Mouse (Mus musculus) embryonic facial prominence, embryonic 11.5 days (tissue): ENCODE data around the gene Gm7029. TPM values are rescaled to one million over a fixed set of nuclear protein-coding genes. Genes with fewer than 3 reads are reported as not detected.
"Not testable (repeated sequence)": the region's sequence is repeated elsewhere in the genome, so short reads cannot be mapped to it uniquely, and the experiment has no call there.

Experiments
- ATAC-seq: fragments of 200-750 bp; cut with Nextera tagmentation; replicated peaks from 2 replicates; pipeline ENCODE4 v1.8.0; 2017; ENCODE audit warnings: low read depth; ENCODE audit not compliant: insufficient number of reproducible peaks, low FRiP score, low TSS enrichment
- DNase-seq: peaks from one replicate; pipeline ENCODE4 v3.0.0-alpha.2; 2015; ENCODE audit warnings: low spot score
- H3K27ac ChIP-seq: fragments of 300-500 bp; sonication (generic); replicated peaks from 2 replicates; pipeline ENCODE4 v1.5.1; 2014; ENCODE audit warnings: mild to moderate bottlenecking, low read depth, low read length, control low read depth
- H3K27me3 ChIP-seq: fragments of 300-500 bp; sonication (generic); 2 replicates; pipeline ENCODE4 v1.6.1; 2014; ENCODE audit warnings: mild to moderate bottlenecking, low read length, moderate library complexity, mixed read lengths; ENCODE audit not compliant: control insufficient read depth, insufficient read depth
- H3K36me3 ChIP-seq: fragments of 300-500 bp; sonication (generic); replicated peaks from 2 replicates; pipeline ENCODE4 v1.6.1; 2014; ENCODE audit warnings: low read depth, mild to moderate bottlenecking, low read length, moderate library complexity, mixed read lengths; ENCODE audit not compliant: control insufficient read depth, insufficient read depth
- H3K4me1 ChIP-seq: fragments of 300-500 bp; sonication (generic); 2 replicates; pipeline ENCODE4 v1.6.1; 2014; ENCODE audit warnings: low read length, mixed read lengths; ENCODE audit not compliant: control insufficient read depth, insufficient read depth
- H3K4me2 ChIP-seq: fragments of 300-500 bp; sonication (generic); 2 replicates; pipeline ENCODE4 v1.6.1; 2014; ENCODE audit warnings: low read depth, mild to moderate bottlenecking, control low read depth, low read length, moderate library complexity
- H3K4me3 ChIP-seq: fragments of 300-500 bp; sonication (generic); 2 replicates; pipeline ENCODE4 v1.5.1; 2014; ENCODE audit warnings: low read depth, low read length, control low read depth
- H3K9ac ChIP-seq: fragments of 300-500 bp; sonication (generic); replicated peaks from 2 replicates; pipeline ENCODE4 v1.6.1; 2014; ENCODE audit warnings: mild to moderate bottlenecking, control low read depth, low read length
- H3K9me3 ChIP-seq: fragments of 300-500 bp; sonication (generic); replicated peaks from 2 replicates; pipeline ENCODE4 v1.6.1; 2016; ENCODE audit warnings: mild to moderate bottlenecking, low read length, inconsistent platforms, mixed read lengths; ENCODE audit not compliant: control insufficient read depth
- WGBS: fragments of 180-500 bp; shearing (Covaris S2); extraction: QIAGEN DNeasy Blood & Tissue Kit; methylation state at CpG from one replicate; pipeline ENCODE4 v1.1.7; 2014; 5-methylcytosine and 5-hydroxymethylcytosine counted together
- polyA plus RNA-seq: library from polyadenylated mRNA; unstranded; fragments of >200 nt; fragmentation: Nextera tagmentation; extraction: Ambion mirVana; gene quantifications from 2 replicates; pipeline ENCODE4 v1.2.1, GENCODE M21; 2014

Gm7029 gene
- polyA plus RNA-seq, 1 experiment from 2014 or later, result not detected

DNA sequence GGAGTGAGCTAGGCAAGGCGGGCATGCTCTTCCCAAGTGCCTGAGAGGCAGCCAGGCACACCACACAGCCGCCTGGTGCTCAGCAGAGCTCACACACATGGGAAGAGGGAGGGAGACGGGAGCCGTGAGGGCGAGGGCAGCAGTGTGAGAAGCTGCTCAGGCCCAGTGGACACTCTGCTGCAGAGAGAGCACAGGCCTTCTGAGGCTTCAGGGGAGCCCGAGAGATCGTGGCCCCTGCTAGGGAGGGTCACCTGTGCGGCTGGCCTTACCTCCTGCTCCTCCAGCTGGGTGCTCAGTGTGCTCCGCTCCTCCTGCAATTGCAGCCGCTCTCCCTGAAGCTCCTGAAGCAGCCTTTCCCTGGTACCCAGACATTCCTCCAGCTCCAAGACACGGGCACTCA lies 10.7 kb downstream of the Gm7029 start:
- not testable (repeated sequence) for H3K27ac ChIP-seq, DNase-seq, H3K9me3 ChIP-seq, ATAC-seq, H3K9ac ChIP-seq, H3K4me3 ChIP-seq, H3K27me3 ChIP-seq, H3K36me3 ChIP-seq, H3K4me2 ChIP-seq, H3K4me1 ChIP-seq
- 91% methylated on average over 10 of the region's 11 CpGs for WGBS

DNA sequence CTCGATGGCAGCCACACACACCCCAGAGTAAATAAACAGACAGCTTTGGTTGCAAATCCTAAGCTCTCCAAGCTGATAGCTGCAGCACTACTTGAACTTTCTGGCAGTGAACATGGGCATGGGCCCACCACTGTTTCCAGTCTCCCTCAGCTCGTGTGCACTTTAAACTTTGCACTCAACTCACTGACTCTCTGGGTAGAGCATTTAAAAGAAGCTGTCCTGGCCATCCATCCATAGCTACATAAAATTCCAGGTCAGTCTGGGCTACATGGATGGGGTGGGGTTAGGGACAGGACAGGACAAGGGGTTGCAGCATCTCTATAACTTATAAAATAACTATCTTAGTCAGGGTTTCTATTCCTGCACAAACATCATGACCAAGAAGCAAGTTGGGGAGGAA lies 14.2 kb downstream of the Gm7029 start:
- not testable (repeated sequence) for H3K9me3 ChIP-seq, H3K9ac ChIP-seq, H3K4me2 ChIP-seq, H3K4me3 ChIP-seq, H3K36me3 ChIP-seq, H3K4me1 ChIP-seq, H3K27ac ChIP-seq, DNase-seq, H3K27me3 ChIP-seq, ATAC-seq
- WGBS, result 65% methylated on average over 2 of the region's 2 CpGs

GRCm38 (mm10) chr17:33888230-33888629 lies 14.6 kb downstream of the Gm7029 start:
- peak overlapping the region; percentile 7; the same call in 1 of the 2 replicates for H3K4me2 ChIP-seq
- H3K4me3 ChIP-seq, H3K4me1 ChIP-seq, H3K27ac ChIP-seq, ATAC-seq, H3K9me3 ChIP-seq, H3K36me3 ChIP-seq, H3K27me3 ChIP-seq, H3K9ac ChIP-seq: not testable (repeated sequence)
- DNase-seq, result peak; percentile 58

DNA sequence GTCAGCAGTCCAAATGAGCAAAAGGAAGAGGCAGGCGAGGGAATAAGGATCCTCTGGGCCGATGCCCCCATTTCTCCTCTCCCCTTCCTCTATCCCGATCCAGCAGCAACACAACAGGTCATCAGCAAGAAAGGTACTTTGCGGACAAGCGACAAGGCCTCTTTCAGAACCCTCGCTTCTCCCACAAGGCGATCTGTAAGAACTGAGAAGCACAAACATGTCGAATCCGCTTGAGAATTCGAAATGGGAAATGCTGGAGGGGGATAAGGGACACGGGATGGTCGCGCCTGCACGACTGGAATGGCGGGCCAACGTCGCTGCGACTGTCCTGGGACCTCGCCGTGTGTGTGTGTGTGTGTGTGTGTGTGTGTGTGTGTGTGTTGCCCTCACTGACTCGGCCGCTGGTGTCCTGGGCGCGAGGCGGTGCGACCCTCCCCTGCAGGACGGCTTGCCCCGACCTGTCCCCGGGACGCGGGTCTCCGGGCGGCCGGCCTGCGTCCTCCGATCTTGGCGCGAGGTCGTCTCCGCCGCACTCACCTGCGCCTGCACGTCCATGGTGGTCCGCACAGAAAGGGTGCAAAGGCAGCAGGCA lies 16.4 kb downstream of the Gm7029 start:
- Histone ChIP-seq H3K4me3 (peak overlapping the region; percentile 61), H3K9ac (peak overlapping the region; percentile 76), H3K4me2 (peak overlapping the region; percentile 51)
- not testable (repeated sequence) for DNase-seq, H3K27me3 ChIP-seq, H3K36me3 ChIP-seq, H3K27ac ChIP-seq, H3K9me3 ChIP-seq, H3K4me1 ChIP-seq
- ATAC-seq, result peak; percentile 42
- under 1% methylated on average over 44 of the region's 44 CpGs for WGBS

GRCm38 (mm10) chr17:33890533-33891059 lies 17.0 kb downstream of the Gm7029 start, which contains the start of gene Kifc1:
Gene Kifc1, minus strand, starts transcription at chr17:33890661.
- peak; percentile 100 for DNase-seq
- H3K4me1 ChIP-seq, result peaks cover 2% of the 10 kb centered on the region; the same call in 1 of the 2 replicates
- H3K4me2 ChIP-seq, result peak within 1 kb of the TSS; percentile 54
- H3K27me3 ChIP-seq, result no peaks in the 10 kb centered on the region
- no peaks in the 10 kb centered on the region for H3K36me3 ChIP-seq
- H3K9me3 ChIP-seq, result no peaks in the 10 kb centered on the region
- peak within 1 kb of the TSS; percentile 76 for H3K9ac ChIP-seq
- H3K4me3 ChIP-seq, result peak within 1 kb of the TSS; percentile 61
- peak; percentile 98 for ATAC-seq
- no peak within 1 kb of the TSS; the same call in 1 of the 2 replicates for H3K27ac ChIP-seq
- under 1% methylated on average over 49 of the region's 49 CpGs for WGBS

- 75% methylated on average over 2 of the region's 2 CpGs for WGBS
Observed at GRCm38 (mm10) chr17:33891357-33891756, 17.7 kb downstream of the Gm7029 start.

GRCm38 (mm10) chr17:33891892-33892291 lies 18.3 kb downstream of the Gm7029 start:
- H3K4me1 ChIP-seq, DNase-seq, H3K27me3 ChIP-seq, H3K9me3 ChIP-seq, H3K9ac ChIP-seq, ATAC-seq, H3K4me2 ChIP-seq, H3K36me3 ChIP-seq, H3K27ac ChIP-seq, H3K4me3 ChIP-seq: not testable (repeated sequence)
- WGBS, result 63% methylated on average over 6 of the region's 6 CpGs

More at GRCm38 (mm10) chr17:33891357-33891756, 17.7 kb downstream of the Gm7029 start:
- no peak overlapping the region for H3K27ac ChIP-seq
- DNase-seq (no peak), ATAC-seq (no peak)
- H3K4me1 ChIP-seq, result peaks cover 2% of the 10 kb centered on the region; the same call in 1 of the 2 replicates
- no peak overlapping the region for H3K4me2 ChIP-seq
- H3K9me3 ChIP-seq, result no peaks in the 10 kb centered on the region
- H3K27me3 ChIP-seq, result no peaks in the 10 kb centered on the region
- H3K4me3 ChIP-seq, result no peak overlapping the region
- H3K9ac ChIP-seq, result no peak overlapping the region
- no peaks in the 10 kb centered on the region for H3K36me3 ChIP-seq

GRCm38 (mm10) chr17:33892429-33892828 lies 18.8 kb downstream of the Gm7029 start:
- Histone ChIP-seq H3K4me3 (no peak overlapping the region), H3K9me3 (no peaks in the 10 kb centered on the region)

More at GRCm38 (mm10) chr17:33892429-33892828, 18.8 kb downstream of the Gm7029 start:
- no peaks in the 10 kb centered on the region for H3K36me3 ChIP-seq
- ATAC-seq, result no peak
- no peak overlapping the region for H3K9ac ChIP-seq
- 19% methylated on average over 7 of the region's 7 CpGs for WGBS
- H3K27me3 ChIP-seq, result no peaks in the 10 kb centered on the region
- H3K4me1 ChIP-seq, result peaks cover 2% of the 10 kb centered on the region; the same call in 1 of the 2 replicates
- no peak overlapping the region for H3K27ac ChIP-seq
- no peak overlapping the region for H3K4me2 ChIP-seq
- no peak for DNase-seq
